Mouse (Mus musculus): ENCODE results near the gene Retreg3. TPM values are rescaled to one million over a fixed set of nuclear protein-coding genes. Genes with fewer than 3 reads are reported as not detected.
A peak's percentile ranks its signal among the peaks of the same experiment; 100 is the strongest.

Gene Retreg3
- total and polyA plus RNA-seq, 3 experiments, result 17.0 to 23.4 TPM; not detected in 1

DNA sequence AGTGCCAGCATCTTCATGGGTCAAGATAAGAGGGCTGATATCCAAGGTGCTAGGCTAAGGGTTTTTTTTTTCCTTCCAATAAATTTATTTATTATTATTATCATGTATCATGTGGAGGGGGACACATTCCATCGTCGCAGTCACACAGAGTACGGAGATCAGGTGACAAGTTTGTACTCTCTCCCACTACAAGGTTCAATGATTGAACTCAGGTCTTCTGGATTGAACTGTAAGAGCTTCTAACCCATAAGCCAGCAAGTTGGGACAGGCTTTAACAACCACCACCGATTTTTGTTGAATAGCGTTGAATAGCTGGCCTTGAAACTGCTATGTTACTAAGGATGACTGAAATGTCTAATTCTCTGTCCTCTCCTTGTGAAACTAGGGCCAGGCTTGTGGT, 39.3 kb downstream of the Retreg3 start:
- DNase-seq (ENCODE audit: low read depth, low spot score), result no peak
- Histone ChIP-seq H3K9ac (ENCODE audit: control insufficient read depth, low read depth, low read length, poor library complexity, severe bottlenecking) (no peak overlapping the region), H3K36me3 (ENCODE audit: control insufficient read depth in 1 of 2, insufficient read depth in 2 of 2, low read length in 2 of 2) (peaks cover 0 to 9% of the 10 kb centered on the region in 2 experiments; a peak in 2 of 4 replicates), H3K4me3 (ENCODE audit: control insufficient read depth in 1 of 2, insufficient read depth in 1 of 2, low read depth in 2 of 2, low read length in 2 of 2) (no peak overlapping the region), H3K27ac (ENCODE audit: control insufficient read depth, low read depth, low read length) (no peak overlapping the region), H3K27me3 (ENCODE audit: control insufficient read depth in 1 of 2, insufficient read depth in 2 of 2, low read length in 2 of 2) (no peaks in the 10 kb centered on the region), H3K4me1 (ENCODE audit: control insufficient read depth in 1 of 2, insufficient read depth in 2 of 2, low read length in 2 of 2) (peaks cover 6 to 17% of the 10 kb centered on the region in 2 experiments), H3K9me3 (replicated peaks; ENCODE audit: insufficient read depth, low read length) (no peaks in the 10 kb centered on the region), H3K79me2 (ENCODE audit: control insufficient read depth, insufficient read depth, low read length, poor library complexity) (peaks cover 12% of the 10 kb centered on the region)
- TF ChIP-seq NRF1 (IDR thresholded peaks at IDR 0.05; ENCODE audit: insufficient read depth, low read depth, low read length, poor library complexity, severe bottlenecking), result no peak
- TF ChIP-seq TAL1 (IDR thresholded peaks at IDR 0.05; ENCODE audit: low read length), result no peak
- no peak for TF ChIP-seq GABPA (IDR thresholded peaks at IDR 0.05; ENCODE audit: low read depth, low read length)
- TF ChIP-seq MEF2A (IDR thresholded peaks at IDR 0.05; ENCODE audit: extremely low read depth, insufficient replicate concordance, low read depth, low read length, poor library complexity, severe bottlenecking), result no peak
- no peak for TF ChIP-seq ZC3H11A (IDR thresholded peaks at IDR 0.05; ENCODE audit: low read depth, low read length)
- 0 out of 2 replicates have a peak, but pooled peaks have one; percentile 33 for TF ChIP-seq GATA1 (IDR thresholded peaks at IDR 0.05; ENCODE audit: low read depth, low read length)
- peak; percentile 46 for TF ChIP-seq ZNF384 (IDR thresholded peaks at IDR 0.05; ENCODE audit: low read depth, low read length)
- no peak for TF ChIP-seq SIN3A (IDR thresholded peaks at IDR 0.05; ENCODE audit: low read length)

DNA sequence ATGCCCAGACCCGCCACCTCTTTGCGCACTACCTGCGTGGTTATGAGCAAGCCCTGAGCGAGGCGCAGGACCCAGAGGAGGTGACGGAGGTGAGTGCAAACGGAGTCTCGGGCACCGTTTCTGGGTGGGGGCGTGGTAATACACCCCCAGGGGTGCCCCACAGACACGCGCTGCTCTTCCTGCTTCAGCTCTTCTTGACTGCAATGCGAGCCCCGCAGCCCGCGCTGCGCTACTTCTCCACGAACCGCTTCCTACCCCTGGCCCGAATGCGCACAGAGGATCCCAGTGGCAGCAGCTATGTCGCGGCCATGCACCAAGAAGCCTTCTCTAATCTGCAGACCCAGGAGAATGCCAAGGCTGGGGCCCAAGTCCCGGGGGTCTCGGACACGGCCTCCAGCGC, 39.9 kb downstream of the Retreg3 start:
- peaks cover 0 to 9% of the 10 kb centered on the region in 2 experiments; a peak in 2 of 4 replicates for H3K36me3 ChIP-seq (ENCODE audit: control insufficient read depth in 1 of 2, insufficient read depth in 2 of 2, low read length in 2 of 2)
- no peak overlapping the region for H3K9ac ChIP-seq (ENCODE audit: control insufficient read depth, low read depth, low read length, poor library complexity, severe bottlenecking)
- no peak for DNase-seq (ENCODE audit: low read depth, low spot score)
- H3K27me3 ChIP-seq (ENCODE audit: control insufficient read depth in 1 of 2, insufficient read depth in 2 of 2, low read length in 2 of 2), result no peaks in the 10 kb centered on the region
- no peak overlapping the region for H3K4me3 ChIP-seq (ENCODE audit: control insufficient read depth in 1 of 2, insufficient read depth in 1 of 2, low read depth in 2 of 2, low read length in 2 of 2)
- H3K9me3 ChIP-seq (replicated peaks; ENCODE audit: insufficient read depth, low read length), result no peaks in the 10 kb centered on the region
- H3K4me1 ChIP-seq (ENCODE audit: control insufficient read depth in 1 of 2, insufficient read depth in 2 of 2, low read length in 2 of 2), result peaks cover 6 to 13% of the 10 kb centered on the region in 2 experiments
- H3K79me2 ChIP-seq (ENCODE audit: control insufficient read depth, insufficient read depth, low read length, poor library complexity), result peaks cover 12% of the 10 kb centered on the region
- no peak overlapping the region for H3K27ac ChIP-seq (ENCODE audit: control insufficient read depth, low read depth, low read length)
- TF ChIP-seq EP300 (IDR thresholded peaks at IDR 0.05; ENCODE audit: low read depth in 1 of 2, low read length in 2 of 2) (no peak), NRF1 (IDR thresholded peaks at IDR 0.05; ENCODE audit: insufficient read depth, low read depth, low read length, poor library complexity, severe bottlenecking) (no peak), E2F4 (IDR thresholded peaks at IDR 0.05; ENCODE audit: borderline replicate concordance, low read depth, low read length) (no peak), TAL1 (IDR thresholded peaks at IDR 0.05; ENCODE audit: low read length) (no peak), HCFC1 (IDR thresholded peaks at IDR 0.05; ENCODE audit: low read depth, low read length) (no peak), GABPA (IDR thresholded peaks at IDR 0.05; ENCODE audit: low read depth, low read length) (no peak), MAFK (IDR thresholded peaks at IDR 0.05; ENCODE audit: borderline replicate concordance, low read depth, low read length) (no peak), MYB (IDR thresholded peaks at IDR 0.05; ENCODE audit: low read depth, low read length) (no peak), ELF1 (IDR thresholded peaks at IDR 0.05; ENCODE audit: low read depth, low read length) (no peak), BHLHE40 (IDR thresholded peaks at IDR 0.05; ENCODE audit: borderline replicate concordance, low read depth, low read length) (no peak), CHD2 (IDR thresholded peaks at IDR 0.05; ENCODE audit: low read length) (no peak), MEF2A (IDR thresholded peaks at IDR 0.05; ENCODE audit: extremely low read depth, insufficient replicate concordance, low read depth, low read length, poor library complexity, severe bottlenecking) (no peak), ZMIZ1 (IDR thresholded peaks at IDR 0.05; ENCODE audit: low read depth, low read length) (no peak), POLR2AphosphoS2 (IDR thresholded peaks at IDR 0.05; ENCODE audit: low read length) (no peak)

Measured in MEL (cell line).